Mouse (Mus musculus) A20 (cell line): ENCODE results near the gene Paf1.
A peak's percentile ranks its signal among the peaks of the same experiment; 100 is the strongest.

Source experiments
- DNase-seq: peaks from one replicate; pipeline ENCODE4 v3.0.0-alpha.2; 2011; ENCODE audit warnings: low read depth, low spot score

Gene Paf1

DNA sequence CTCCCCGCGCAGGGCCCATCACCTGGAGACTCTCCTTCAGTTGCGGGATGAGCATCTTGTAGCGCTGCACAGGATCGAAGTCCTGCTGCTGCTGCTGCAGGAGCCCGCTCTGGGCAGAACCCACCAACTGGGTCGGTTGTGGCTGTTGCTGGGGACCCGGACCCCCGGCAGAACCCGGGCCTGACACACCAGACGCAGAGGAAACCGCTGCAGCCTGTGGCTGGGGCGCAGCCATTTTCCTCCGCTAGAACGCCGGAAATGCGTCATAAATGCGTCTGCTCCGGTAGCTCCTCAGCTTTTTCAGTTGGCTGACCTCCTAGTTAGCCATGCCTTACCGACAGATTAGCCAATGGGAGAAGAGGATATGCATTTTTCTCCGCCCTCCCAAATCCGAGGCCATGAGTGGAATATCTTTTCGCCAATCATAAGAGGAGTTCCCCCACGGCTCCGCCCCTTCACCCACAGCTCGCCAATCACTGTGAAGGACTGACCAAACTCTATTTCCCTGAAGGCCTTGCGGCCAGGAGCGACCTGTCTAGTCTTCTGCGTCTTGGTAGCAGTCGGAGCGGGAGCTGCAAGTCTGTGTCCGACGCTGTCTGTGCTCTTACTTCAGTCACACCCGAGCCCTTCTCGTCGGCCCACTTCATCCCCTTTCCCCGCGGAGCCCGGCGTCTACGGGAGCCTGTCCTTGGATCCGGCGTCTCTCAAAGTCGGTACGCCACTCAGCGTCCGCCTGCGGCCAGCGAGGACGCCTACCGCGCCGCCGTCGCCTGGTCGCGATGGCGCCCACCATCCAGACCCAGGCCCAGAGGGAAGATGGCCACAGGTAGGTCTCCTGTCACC lies at the start of gene Paf1, which contains the start of gene Med29:
TSS of gene Paf1 (plus strand) at position 523 of the 843 bp plus-strand sequence.
TSS of gene Med29 (minus strand) at position 280 of the 843 bp plus-strand sequence.
- peak; percentile 98 for DNase-seq

DNA sequence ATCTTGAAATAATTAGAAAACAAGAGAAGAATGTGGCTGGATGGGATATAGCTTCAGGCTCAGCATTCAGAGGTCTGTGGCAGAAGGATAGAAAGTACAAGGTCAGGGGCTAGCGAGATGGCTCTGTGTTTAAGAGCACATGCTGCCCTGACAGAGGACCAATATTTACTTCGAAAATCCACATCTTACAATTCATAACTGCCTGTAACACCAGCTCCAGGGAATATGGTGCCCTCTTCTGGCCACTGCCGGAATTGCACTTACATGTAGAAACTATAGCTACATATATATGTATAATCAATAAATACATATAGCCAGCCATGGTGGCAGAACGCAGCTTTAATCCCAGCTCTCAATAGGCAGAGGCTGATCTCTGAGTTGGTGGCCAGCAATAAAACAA lies 48.1 kb upstream of the Paf1 start:
- peak; percentile 83 for DNase-seq

DNA sequence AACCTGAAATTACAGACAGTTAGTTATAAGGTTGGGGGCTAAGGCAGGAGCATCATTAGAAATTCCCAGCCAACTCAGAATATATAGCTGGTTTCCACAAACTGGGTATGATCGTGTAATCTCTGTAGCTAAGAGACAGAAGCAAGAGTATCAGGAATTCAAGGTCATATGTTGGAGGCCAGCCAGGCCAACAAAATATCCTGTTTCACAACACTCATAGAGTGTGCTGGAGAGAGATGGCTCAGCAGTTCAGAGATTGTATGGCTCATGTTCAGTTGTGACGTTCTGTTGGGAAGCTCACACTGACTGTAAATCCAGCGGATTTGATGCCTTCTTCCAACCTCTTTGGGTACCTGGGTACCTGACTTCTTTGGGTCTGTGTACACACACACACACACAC lies 45.0 kb upstream of the Paf1 start:
- no peak for DNase-seq

DNA sequence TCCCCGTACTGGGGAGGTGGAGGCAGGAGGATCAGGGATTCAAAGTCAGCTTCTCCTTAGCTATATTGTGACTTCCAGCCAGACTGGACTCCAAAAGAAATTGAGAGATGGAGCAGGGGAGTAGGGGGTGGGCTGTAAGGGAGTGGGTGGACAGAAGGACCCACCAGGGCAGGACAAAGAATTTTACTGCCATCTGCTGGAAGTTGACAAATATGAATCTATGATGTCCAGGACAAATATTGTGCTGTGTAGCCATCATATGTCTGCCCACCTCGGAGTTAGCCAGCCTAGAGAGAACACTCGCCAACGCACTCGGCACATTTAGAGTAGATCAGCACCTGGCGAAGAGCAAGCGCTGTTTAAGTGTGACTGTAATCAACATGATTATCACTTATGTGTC lies 44.1 kb upstream of the Paf1 start:
- peak; percentile 41 for DNase-seq

DNA sequence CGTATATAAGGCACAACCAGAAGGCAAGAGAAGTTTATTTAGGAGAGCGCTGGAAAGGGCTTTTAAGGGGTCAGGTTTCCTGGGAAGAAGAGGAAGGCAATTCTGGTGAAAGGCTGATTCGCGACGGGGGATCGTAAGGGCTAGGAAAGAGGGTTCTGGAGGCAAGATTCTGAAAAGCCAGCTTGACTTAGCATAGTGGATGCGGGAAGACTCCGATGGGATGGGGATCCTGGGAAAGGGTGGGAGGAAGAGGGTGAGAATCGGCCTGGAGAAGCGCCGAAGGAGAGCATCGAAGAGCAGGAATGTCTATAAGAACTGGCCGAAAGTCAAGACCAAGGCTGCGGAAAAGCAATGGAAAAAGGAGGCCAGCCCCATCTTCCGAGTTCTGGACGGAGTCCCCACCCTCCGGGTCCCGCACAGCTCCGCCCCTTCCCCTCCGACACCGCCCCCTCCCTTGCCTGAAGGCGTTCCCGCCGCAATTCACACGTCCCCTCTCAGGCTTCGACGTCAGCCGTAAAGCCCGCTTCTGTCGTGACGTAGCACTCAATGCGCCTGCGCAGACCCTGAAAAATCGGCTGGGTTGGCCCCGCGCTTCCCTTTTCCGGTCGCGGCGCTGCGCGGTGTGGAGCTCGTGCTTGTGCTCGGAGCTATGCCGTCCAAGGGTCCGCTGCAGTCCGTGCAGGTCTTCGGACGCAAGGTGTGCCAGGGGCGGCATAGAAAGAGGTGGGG lies 42.4 kb upstream of the Paf1 start, which contains the start of gene Rps16:
TSS of gene Rps16 (plus strand) at position 498 of the 729 bp plus-strand sequence.
- DNase-seq: peak; percentile 96

DNA sequence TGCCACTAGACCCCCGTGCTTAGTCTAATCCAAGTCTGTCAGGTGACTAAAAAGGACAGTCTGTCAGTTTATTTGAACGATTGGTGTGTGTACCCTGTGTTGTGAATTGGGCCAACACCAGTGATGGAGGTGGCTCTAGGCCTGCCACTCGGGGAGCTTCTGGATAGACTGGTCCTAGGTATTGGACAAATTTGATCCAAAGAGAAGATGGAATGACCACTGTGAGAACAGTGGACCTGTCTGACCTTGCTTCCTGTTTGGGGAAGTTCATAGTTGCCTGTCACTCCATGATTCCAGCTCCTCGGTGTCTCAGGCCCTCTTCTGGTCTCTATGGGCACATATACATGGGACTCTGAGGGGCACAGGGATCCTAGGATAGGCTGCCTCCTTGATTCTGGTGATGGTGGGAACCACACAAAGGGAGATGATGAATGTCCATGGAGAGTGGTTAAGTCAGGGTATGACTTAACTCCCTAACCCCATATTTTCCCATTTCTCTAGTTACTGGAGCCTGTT lies 41.0 kb upstream of the Paf1 start:
- DNase-seq: no peak

DNA sequence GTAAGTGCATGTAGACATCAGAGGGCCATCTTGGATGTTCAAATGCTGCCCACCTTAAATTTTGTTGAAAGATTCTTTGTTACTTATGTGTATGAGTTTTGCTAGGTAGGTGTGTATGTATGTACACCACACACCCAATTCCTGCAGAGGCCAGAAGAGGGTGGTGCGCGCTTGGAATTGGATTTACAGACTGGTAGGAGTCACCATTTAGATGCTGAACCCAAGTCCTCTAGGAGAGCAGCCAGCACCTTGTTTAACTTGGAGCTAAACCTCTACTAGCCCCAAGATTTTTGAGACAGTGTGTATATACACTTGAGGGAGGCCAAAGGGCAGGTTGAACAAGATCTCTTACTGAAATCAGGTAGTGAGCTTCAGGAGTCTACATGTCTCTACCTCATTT lies 39.5 kb upstream of the Paf1 start:
- DNase-seq: peak; percentile 17

DNA sequence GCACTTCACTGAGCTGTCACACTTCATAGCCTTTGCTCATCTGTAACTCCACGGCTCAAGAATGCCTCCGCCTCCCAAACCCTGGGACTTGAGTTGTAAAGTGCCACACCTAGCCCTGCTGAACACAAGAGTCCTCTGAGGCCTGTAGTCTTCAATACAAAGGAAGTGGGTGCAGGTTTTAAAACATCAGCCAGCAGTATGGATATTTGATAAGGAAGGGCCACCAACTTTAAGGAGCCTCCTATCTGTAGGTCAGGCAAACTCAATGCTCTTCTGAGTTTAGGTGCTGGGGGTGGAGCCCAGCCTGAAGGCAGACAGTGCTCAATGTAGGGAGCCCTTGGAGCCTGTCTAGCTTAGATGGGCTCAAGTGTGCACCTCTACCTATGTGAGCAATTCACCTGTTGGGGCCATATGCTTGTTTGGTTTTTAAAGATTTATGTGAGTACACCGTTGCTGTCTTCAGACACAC lies 38.6 kb upstream of the Paf1 start:
- peak; percentile 22 for DNase-seq

DNA sequence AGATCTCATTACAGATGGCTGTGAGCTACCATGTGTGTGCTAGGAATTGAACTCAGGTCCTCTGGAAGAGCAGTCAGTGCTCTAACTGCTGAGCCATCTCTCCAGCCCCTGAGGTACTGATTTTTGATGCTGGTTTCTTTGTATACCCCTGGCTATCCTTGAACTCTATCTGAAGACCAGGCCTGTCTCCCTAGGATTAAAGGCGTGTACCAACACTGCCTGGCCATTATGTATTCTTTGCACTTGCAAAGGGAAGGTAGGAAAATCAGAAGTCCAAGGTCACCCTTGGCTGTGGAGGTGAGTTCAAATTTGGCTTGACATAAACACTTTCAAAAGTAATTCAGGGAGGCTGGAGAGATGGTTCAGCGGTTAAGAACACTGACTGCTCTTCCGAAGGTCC lies 38.2 kb upstream of the Paf1 start:
- DNase-seq: peak; percentile 17

DNA sequence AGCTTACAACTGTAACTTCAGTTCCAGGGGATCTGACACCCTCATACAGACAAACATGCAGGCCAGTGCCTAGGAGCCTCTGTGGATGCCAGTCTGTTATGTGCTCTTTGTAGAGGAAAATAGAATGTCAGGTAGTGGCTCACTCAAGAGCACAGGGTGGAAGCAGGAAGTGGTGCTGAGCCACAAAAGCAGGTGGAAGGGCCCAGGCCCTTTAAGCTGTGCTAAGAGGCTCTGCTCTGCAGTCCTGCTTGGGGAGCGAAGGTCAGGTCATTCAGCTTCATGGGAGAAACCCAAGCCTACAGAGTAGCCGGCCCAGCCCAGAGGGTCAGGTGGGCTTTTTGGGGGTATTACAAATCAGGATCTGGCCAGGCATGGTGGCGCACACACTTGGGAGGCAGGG lies 37.5 kb upstream of the Paf1 start:
- peak; percentile 29 for DNase-seq

DNA sequence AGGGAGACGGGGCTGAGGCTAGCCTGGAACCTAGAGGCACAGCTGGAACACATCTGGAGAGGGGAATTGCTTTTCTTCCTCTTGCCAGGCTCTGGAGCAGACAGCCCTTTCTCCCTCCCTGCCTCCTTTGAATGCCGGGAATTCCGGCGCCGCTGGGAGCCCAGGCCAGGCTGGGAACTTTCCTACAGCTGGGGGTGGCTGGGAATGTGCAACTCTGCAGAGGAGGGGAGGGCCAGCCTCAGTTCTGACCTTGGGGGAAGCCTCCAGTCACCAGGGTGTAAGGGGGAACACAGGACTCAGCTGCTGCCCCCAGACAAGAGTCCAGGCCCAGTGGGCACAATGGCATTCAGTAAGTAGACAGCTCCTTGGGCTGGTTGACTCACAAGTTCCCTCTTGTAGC lies 35.8 kb upstream of the Paf1 start:
- no peak for DNase-seq

DNA sequence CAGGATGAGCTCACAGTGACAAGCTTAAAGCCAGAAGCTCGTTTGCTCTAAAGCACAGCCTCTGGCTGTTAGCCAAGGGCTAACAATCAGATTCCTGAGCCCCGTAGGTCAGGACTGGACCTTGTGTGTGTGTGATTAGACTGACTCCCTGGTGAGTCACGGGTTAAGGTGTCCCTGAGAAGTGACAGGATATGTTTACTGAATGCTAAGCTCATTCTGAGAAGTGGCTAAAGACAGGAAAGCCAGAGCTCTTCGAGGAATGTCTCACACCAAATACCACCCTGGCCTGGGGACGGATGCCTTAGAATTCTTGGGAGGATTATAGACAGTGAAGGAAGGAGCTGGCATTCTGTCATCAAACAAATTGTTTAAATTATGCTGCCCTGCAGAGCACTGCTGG lies 34.8 kb upstream of the Paf1 start:
- DNase-seq: no peak

DNA sequence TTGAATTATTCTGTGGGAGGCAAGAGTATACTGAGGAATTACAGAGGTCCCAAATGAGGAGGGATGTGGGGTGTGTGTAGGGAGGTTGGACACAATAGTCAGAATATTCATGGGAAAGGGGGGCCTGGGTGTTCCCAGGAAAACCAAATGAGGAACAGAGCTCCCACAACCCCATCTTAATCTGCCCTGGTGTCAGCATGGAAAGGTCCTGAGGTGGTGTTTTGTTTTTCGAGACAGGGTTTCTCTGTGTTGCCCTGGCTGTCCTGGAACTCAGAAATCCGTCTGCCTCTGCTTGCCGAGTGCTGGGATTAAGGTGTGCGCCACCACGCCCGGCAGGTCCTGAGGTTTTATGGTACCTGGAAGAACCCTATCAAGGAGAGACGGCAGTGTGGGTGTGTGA lies 34.3 kb upstream of the Paf1 start:
- no peak for DNase-seq

DNA sequence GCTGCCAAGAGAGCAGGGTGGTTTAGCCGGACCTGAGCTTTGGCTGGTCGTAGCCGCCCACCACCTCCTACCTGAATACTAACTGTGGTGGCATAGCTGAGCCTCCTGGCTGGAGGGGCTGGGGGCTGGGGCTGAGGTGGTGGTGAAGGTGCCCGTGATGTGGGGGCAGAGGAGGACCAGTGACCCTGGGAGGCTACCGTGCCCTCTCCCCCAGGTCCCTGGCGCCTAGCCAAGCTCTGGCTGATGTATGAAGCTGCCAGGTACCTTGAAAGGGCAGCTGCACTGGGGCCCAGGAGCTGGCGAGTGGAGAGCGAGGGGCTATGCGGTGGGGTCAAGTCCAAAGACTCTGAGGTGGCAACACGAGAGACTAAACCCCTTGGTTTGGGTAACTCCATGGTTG lies 32.9 kb upstream of the Paf1 start:
- DNase-seq: no peak

DNA sequence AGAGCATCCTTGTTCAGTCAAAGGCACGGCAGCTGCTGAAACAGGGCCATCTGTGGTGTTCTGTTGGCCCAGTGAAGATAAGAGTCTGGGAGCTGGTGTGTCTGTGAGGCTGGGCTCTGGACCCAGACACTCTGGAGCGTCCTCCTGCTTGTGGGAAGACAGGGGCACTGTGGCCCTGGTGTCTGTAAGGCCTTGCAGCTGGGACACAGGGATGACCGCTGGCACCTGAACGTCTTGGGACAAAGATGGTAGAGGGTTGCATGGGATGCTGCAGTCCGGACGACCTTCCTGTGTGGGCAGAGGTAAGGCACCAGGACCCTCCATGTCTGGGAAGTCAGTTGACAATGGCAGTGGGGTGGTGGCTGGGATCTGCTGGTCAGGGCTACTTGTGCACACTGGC lies 32.5 kb upstream of the Paf1 start:
- no peak for DNase-seq

DNA sequence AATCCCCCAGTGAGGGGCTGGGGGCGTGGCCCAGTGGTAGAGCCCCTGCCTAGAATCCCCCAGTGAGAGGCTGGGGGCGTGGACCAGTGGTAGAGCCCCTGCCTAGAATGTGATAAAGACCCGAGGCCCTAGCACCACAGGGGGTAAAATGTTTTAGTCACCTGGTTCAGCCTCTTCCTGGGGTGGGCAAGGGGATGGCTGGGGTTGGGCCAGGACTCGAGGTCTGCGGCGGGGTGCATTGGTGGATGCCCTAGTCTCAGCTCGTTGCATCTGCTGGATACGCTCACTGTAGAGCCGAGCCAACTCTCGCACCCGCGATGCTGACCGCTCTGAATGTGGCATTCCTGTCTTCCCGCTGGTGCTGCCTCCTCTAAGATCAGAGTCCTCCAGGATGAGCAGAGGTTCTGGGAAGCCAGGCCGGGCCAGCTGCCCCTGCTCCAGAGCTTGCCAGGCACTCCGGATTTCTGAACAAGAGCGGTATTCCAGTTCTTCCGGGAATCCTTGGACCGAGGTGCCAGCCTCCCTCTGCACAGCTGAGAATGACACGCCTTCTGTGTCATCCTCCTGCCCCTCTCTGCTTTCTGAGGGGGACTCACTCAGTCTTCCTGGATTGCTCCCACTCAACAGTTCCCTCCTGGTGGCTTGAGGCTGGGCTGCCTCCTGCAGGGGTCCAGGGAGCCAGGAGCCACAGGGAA lies 31.0 kb upstream of the Paf1 start:
- DNase-seq: no peak

DNA sequence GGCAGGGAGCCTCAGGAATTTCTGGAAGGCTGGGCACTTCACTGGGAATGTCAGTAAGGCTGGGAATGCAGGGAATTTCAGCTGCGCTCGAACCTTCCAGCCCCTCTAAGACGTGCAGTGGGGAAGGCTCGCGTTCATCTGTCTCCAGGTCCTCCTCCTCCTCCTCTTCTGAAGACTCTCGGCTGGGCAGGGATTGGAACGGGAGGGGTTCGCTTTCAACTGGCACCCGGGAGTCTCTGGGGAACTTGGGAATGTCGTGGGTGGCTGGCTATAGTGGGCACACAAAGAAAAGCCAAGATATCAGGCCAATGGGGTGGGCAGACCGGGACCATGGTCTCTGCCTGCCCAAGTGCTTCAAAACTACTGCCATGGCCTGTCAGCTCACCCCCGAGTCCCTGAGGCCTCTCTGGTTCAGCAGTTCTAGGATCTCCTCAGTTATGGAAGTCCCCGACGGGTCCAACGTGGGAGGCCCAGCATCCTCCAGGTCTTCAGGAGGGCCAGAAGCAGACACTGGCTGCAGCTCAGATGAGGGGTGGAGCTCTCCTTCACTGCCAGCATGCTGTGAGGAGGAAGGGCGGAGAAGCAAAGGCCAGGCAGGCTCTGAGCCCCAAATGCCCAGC lies 30.2 kb upstream of the Paf1 start:
- DNase-seq: no peak

DNA sequence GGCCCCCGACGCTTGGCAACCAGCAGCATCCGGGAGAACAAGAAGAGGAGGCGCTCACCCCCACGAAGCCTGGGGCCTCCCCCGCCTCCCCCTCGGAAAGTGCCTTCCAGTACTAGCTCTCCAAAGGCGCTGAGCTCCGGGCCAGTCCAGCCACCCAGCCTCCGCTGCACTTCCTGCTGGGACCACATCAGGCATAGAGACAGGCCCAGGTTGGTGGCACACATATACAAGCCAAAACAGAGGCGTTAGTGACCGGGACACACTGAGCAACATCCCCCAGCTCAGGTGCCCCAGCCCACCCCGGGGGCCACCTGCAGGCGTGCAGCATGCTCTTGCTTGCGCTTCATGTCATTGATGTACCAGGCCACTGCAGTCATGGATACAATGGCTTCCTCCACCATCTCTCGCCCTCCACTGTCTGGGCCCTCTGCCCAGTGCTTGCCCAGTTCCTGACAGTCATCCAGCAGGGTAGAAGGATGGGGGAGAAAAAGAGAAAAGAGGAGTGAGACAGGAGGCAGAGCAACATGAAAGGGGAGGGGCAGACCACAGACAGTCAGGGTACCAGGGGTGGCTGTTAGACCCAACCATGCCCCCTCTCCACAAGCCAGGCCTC lies 25.0 kb upstream of the Paf1 start:
- DNase-seq: no peak

DNA sequence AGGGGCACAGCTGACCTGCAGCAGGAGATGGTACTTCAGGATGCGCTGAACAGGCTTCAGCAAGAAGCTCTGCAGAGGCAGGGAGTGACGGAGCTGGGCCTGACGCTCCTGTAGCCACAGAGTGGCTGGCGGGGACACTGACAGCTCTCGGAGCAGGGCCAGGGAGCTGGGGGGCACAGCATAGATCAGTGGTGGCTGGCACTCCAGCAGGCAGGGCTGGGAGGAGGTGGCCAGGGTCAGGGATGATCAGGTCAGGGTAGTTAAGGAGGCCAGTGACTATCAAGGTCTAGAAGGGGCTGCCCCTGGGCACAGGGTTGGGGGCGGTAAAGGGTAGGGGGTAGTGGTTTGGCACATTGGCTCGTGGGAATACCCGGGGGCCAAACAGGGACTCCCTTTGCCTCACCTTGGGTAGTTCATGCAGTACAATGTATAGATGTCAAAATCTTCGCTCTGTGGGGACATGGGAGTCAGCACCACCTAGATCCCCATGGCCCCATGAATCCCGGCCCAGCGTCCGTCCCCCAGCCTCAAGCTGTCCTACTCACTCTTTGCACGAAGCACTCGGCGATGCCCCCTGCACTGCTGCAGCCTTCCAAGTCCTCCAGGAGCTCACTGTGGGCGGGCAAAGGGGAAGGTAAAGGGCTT lies 24.4 kb upstream of the Paf1 start:
- DNase-seq: no peak

DNA sequence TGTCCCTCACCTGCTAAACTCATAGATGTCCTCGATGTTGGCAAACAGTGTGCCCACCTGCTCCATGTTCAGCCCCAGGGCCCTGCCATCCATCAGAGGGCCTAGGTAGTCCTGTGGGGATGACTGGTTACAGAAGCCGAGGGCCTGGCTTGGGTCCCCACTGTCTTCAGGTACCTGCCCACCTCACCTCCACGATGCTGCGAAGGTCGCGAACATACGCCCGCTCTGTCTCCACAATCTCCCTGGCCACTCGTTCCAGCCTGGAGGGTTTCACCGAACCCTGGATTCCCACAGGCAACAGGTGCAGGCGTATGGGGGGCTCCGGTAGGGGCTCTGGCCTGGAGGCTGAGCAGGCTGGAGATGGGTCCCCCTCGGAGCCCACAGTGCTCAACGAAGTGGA lies 22.7 kb upstream of the Paf1 start:
- DNase-seq: no peak
